19 mouse cellular contexts compared by ENCODE assay signal in the genomic region with DNA sequence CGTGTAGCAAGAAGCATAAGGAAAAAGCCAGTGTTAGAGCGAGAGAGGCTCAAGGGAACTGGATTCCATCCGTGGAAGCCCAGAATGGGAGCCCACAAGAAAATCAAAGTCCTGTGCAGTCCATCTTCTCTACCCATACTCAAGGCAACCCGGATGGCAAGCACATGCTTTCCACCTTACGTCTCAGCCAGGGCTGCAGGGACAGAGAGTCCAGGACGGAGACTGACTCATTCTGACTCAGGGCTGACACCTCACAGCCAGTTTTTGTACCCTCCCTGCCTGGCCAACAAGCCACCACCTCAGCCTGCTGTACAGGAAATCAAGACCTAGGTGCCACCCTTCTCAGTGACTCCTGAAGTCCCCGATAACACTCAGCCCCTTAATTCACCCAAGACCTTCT. TPM values are rescaled to one million over a fixed set of nuclear protein-coding genes. Genes with fewer than 3 reads are reported as not detected.
DNase-seq lines count a peak whose midpoint lies in the region; TF ChIP-seq lines count a peak whose summit lies in the region.
"Had no signal": no experiment of that assay in that cellular context is flagged by ENCODE, and none has a peak within 500 bp of the region (broad histone marks: within the 10 kb centered on the region; RNA-seq: fewer than 3 reads in every experiment).

No protein-coding gene starts in this region.

- H3K9me3 ChIP-seq in heart, embryonic 10.5 days = no peaks in the 10 kb centered on the region
- H3K9me3 ChIP-seq in embryonic facial prominence, embryonic 10.5 days = no peaks in the 10 kb centered on the region
- H3K9me3 ChIP-seq: embryonic facial prominence, embryonic 15.5 days; forebrain, embryonic 13.5 days; hindbrain, embryonic 12.5 days; midbrain, embryonic 10.5 days; neural tube, embryonic 15.5 days had no signal

- H3K4me1 ChIP-seq in heart, embryonic 10.5 days = peaks cover 36% of the 10 kb centered on the region
- peaks cover 7% of the 10 kb centered on the region; the same call in 1 of the 2 replicates for H3K4me1 ChIP-seq in kidney, adult 2 months (ENCODE audit: control insufficient read depth, insufficient read depth, low read length)
- H3K4me1 ChIP-seq in embryonic facial prominence, embryonic 10.5 days = peaks cover 31% of the 10 kb centered on the region

- WGBS in heart, embryonic 10.5 days = 79% methylated on average over 7 of the region's 7 CpGs
- 76% methylated on average over 7 of the region's 7 CpGs for WGBS in kidney, adult 2 months
- WGBS in embryonic facial prominence, embryonic 10.5 days = 85% methylated on average over 7 of the region's 7 CpGs

- peak overlapping the region; percentile 69 for H3K27ac ChIP-seq in heart, embryonic 10.5 days
- no peak overlapping the region for H3K27ac ChIP-seq in kidney, adult 2 months (ENCODE audit: insufficient read depth, low read depth, low read length)
- H3K27ac ChIP-seq in embryonic facial prominence, embryonic 10.5 days (replicated peaks) = no peak overlapping the region
- H3K27ac ChIP-seq: forebrain, embryonic 13.5 days; hindbrain, embryonic 12.5 days; liver, embryonic 14.5 days had no signal

- H3K27me3 ChIP-seq in heart, embryonic 10.5 days (ENCODE audit: insufficient read depth, poor library complexity, severe bottlenecking) = 0 out of 2 replicates have a peak, but pooled peaks cover 7% of the 10 kb centered on the region
- no peaks in the 10 kb centered on the region for H3K27me3 ChIP-seq in kidney, adult 2 months (replicated peaks; ENCODE audit: control insufficient read depth, insufficient read depth, low read length)
- peaks cover 28% of the 10 kb centered on the region for H3K27me3 ChIP-seq in embryonic facial prominence, embryonic 10.5 days (replicated peaks; ENCODE audit: low read depth, poor library complexity, severe bottlenecking)
- H3K27me3 ChIP-seq: neural tube, embryonic 15.5 days had no signal

- no peaks in the 10 kb centered on the region for H3K36me3 ChIP-seq in heart, embryonic 10.5 days
- H3K36me3 ChIP-seq in kidney, adult 2 months (ENCODE audit: control insufficient read depth, insufficient read depth, low read length) = no peaks in the 10 kb centered on the region
- no peaks in the 10 kb centered on the region for H3K36me3 ChIP-seq in embryonic facial prominence, embryonic 10.5 days (replicated peaks)
- H3K36me3 ChIP-seq: embryonic facial prominence, embryonic 15.5 days; hindbrain, embryonic 12.5 days; midbrain, embryonic 10.5 days; neural tube, embryonic 15.5 days had no signal

- no peak for DNase-seq in heart, embryonic 10.5 days (ENCODE audit: low spot score)
- DNase-seq in heart, adult 9 months (ENCODE audit: low spot score in 2 of 2) = no peak
- DNase-seq in urinary bladder, postnatal 14 days (ENCODE audit: low spot score) = peak; percentile 52
- no peak for DNase-seq in urinary bladder, postnatal 25 days (ENCODE audit: low spot score)
- DNase-seq in adrenal gland, postnatal 10 days = peak; percentile 56
- DNase-seq in kidney, adult 2 months = no peak
- no peak for DNase-seq in embryonic facial prominence, embryonic 10.5 days (ENCODE audit: low spot score)
- DNase-seq: cerebellum, adult 8-10 months; kidney, postnatal 4 days; layer of hippocampus, postnatal 36 days; left cerebral cortex, postnatal 4 days; right cerebral cortex, postnatal 4 days; thymus, postnatal 14 days had no signal

- TF ChIP-seq CTCF in kidney, adult 2 months (conservative IDR thresholded peaks at IDR 0.05; ENCODE audit: insufficient read depth, insufficient read length, low read depth, low read length) = no peak

- H3K4me3 ChIP-seq in heart, embryonic 10.5 days = no peak overlapping the region
- no peak overlapping the region for H3K4me3 ChIP-seq in kidney, adult 2 months (ENCODE audit: insufficient read depth, low read depth, low read length)
- H3K4me3 ChIP-seq in embryonic facial prominence, embryonic 10.5 days = no peak overlapping the region
- H3K4me3 ChIP-seq: embryonic facial prominence, embryonic 15.5 days; forebrain, embryonic 13.5 days; hindbrain, embryonic 12.5 days; midbrain, embryonic 10.5 days; neural tube, embryonic 15.5 days had no signal

- no peak for TF ChIP-seq POLR2A in kidney, adult 2 months (IDR thresholded peaks at IDR 0.05; ENCODE audit: low read depth, low read length)

RNA-seq across cellular contexts. Expression of a gene that starts 4.9 kb away (rescaled TPM):
- 176 and 192 TPM in 2 replicates for polyA plus RNA-seq in heart, embryonic 10.5 days (2016; fragmentation: Nextera tagmentation; extraction: Ambion mirVana)
- 10 to 100 TPM; 61.2 to 65.9 TPM for total RNA-seq in adrenal gland, postnatal 10 days (2021)
- polyA plus RNA-seq in kidney, adult 2 months (2012; rRNA removed) = 49.8 and 54.6 TPM in 2 replicates
- polyA plus RNA-seq in embryonic facial prominence, embryonic 10.5 days (2016; fragmentation: Nextera tagmentation; extraction: Ambion mirVana) = 103 and 113 TPM in 2 replicates

RNA-seq across cellular contexts. Expression of a gene that starts 16.5 kb away (rescaled TPM):
- polyA plus RNA-seq in heart, embryonic 10.5 days (2016; fragmentation: Nextera tagmentation; extraction: Ambion mirVana) = 22.3 and 24.8 TPM in 2 replicates
- 10 to 100 TPM; 17.1 to 19.7 TPM for total RNA-seq in adrenal gland, postnatal 10 days (2021)
- polyA plus RNA-seq in kidney, adult 2 months (2012; rRNA removed) = 27.1 and 37.2 TPM in 2 replicates
- 20.7 and 21.0 TPM in 2 replicates for polyA plus RNA-seq in embryonic facial prominence, embryonic 10.5 days (2016; fragmentation: Nextera tagmentation; extraction: Ambion mirVana)

Comparison
In these comparisons a context has a peak if more than half of its experiments do, and no peak if none do; other contexts are left out.
1. DNase-seq: peak in urinary bladder, postnatal 14 days (single experiment) and adrenal gland, postnatal 10 days (single experiment); none in heart, embryonic 10.5 days (single experiment), heart, adult 9 months (0 of 2), urinary bladder, postnatal 25 days (single experiment), kidney, adult 2 months (single experiment) and embryonic facial prominence, embryonic 10.5 days (single experiment).